In genomic region chr9:56177354-56177753, GRCm38 (mm10) we compare ENCODE assay signal across 31 mouse cellular contexts. TPM values are rescaled to one million over a fixed set of nuclear protein-coding genes. Genes with fewer than 3 reads are reported as not detected.
A peak's percentile ranks its signal among the peaks of the same experiment; 100 is the strongest.
DNase-seq lines count a peak whose midpoint lies in the region; ATAC-seq lines count a peak whose summit lies in the region.
"Had no signal": no experiment of that assay in that cellular context is flagged by ENCODE, and none has a peak within 500 bp of the region (broad histone marks: within the 10 kb centered on the region; RNA-seq: fewer than 3 reads in every experiment).

No protein-coding gene starts in this region.

- H3K27me3 ChIP-seq in midbrain, embryonic 11.5 days (ENCODE audit: control insufficient read depth, insufficient read depth, low read length), result no peaks in the 10 kb centered on the region
- H3K27me3 ChIP-seq in midbrain, embryonic 16.5 days (ENCODE audit: control insufficient read depth, insufficient read depth, low read depth, low read length), result no peaks in the 10 kb centered on the region
- no peaks in the 10 kb centered on the region for H3K27me3 ChIP-seq in intestine, embryonic 16.5 days (replicated peaks; ENCODE audit: control insufficient read depth, insufficient read depth, low read length)
- H3K27me3 ChIP-seq: embryonic facial prominence, embryonic 12.5 days; hindbrain, embryonic 15.5 days; limb, embryonic 13.5 days; neural tube, embryonic 15.5 days; Patski had no signal

- DNase-seq in adrenal gland, adult 2 months, result peak; percentile 54
- no peak for DNase-seq in adrenal gland, postnatal 4 days (ENCODE audit: low spot score in 2 of 2)
- DNase-seq in midbrain, embryonic 11.5 days (ENCODE audit: low spot score, missing footprints), result peak; percentile 14
- peak; percentile 16 for DNase-seq in adrenal gland, adult 8-10 months
- peak; percentile 32 for DNase-seq in brain, adult 2 months (ENCODE audit: low read depth, low spot score)
- DNase-seq: cerebellum, adult 11-12 months; cerebellum, adult 9-11 months; embryo, embryonic 11 days; heart, adult 18-20 months; kidney, adult 18-20 months; kidney, postnatal 36 days; liver, postnatal 0 days; midbrain, embryonic 14.5 days; right cerebral cortex, postnatal 25 days; thymus, postnatal 36 days had no signal

- 83% methylated on average over 4 of the region's 4 CpGs for WGBS in midbrain, embryonic 11.5 days
- WGBS in midbrain, embryonic 16.5 days, result 89% methylated on average over 4 of the region's 4 CpGs
- WGBS in intestine, embryonic 16.5 days, result 67% methylated on average over 4 of the region's 4 CpGs

- no peak overlapping the region for H3K9ac ChIP-seq in midbrain, embryonic 11.5 days (ENCODE audit: low read length)
- no peak overlapping the region for H3K9ac ChIP-seq in midbrain, embryonic 16.5 days (ENCODE audit: low read depth, low read length)
- H3K9ac ChIP-seq in intestine, embryonic 16.5 days (ENCODE audit: low read depth, low read length), result no peak overlapping the region
- H3K9ac ChIP-seq: embryonic facial prominence, embryonic 12.5 days; hindbrain, embryonic 15.5 days; limb, embryonic 13.5 days; liver, postnatal 0 days; neural tube, embryonic 15.5 days had no signal

- H3K36me3 ChIP-seq in midbrain, embryonic 11.5 days (ENCODE audit: control insufficient read depth, insufficient read depth, low read length), result no peaks in the 10 kb centered on the region
- no peaks in the 10 kb centered on the region for H3K36me3 ChIP-seq in midbrain, embryonic 16.5 days (ENCODE audit: control insufficient read depth, insufficient read depth, low read length)
- no peaks in the 10 kb centered on the region for H3K36me3 ChIP-seq in intestine, embryonic 16.5 days (ENCODE audit: control insufficient read depth, insufficient read depth, low read length)
- H3K36me3 ChIP-seq: embryonic facial prominence, embryonic 12.5 days; hindbrain, embryonic 10.5 days; hindbrain, embryonic 15.5 days; limb, embryonic 13.5 days; neural tube, embryonic 15.5 days had no signal

- no peaks in the 10 kb centered on the region for H3K9me3 ChIP-seq in midbrain, embryonic 11.5 days (ENCODE audit: control insufficient read depth, low read length)
- no peaks in the 10 kb centered on the region for H3K9me3 ChIP-seq in midbrain, embryonic 16.5 days (replicated peaks; ENCODE audit: control insufficient read depth, low read length, poor library complexity, severe bottlenecking)
- no peaks in the 10 kb centered on the region for H3K9me3 ChIP-seq in intestine, embryonic 16.5 days (ENCODE audit: control insufficient read depth, low read length)
- H3K9me3 ChIP-seq: embryonic facial prominence, embryonic 12.5 days; hindbrain, embryonic 10.5 days; hindbrain, embryonic 15.5 days; limb, embryonic 13.5 days; neural tube, embryonic 15.5 days had no signal

- H3K27ac ChIP-seq in midbrain, embryonic 11.5 days (ENCODE audit: low read depth, low read length), result no peak overlapping the region
- no peak overlapping the region for H3K27ac ChIP-seq in midbrain, embryonic 16.5 days (ENCODE audit: low read length)
- H3K27ac ChIP-seq in intestine, embryonic 16.5 days (ENCODE audit: low read length), result no peak overlapping the region
- H3K27ac ChIP-seq: embryonic facial prominence, embryonic 12.5 days; hindbrain, embryonic 10.5 days; hindbrain, embryonic 15.5 days; layer of hippocampus, adult 2 months; left cerebral cortex, adult 2 months; limb, embryonic 13.5 days; macrophage; neural tube, embryonic 15.5 days had no signal

- H3K4me3 ChIP-seq in midbrain, embryonic 11.5 days (ENCODE audit: low read depth, low read length), result no peak overlapping the region
- no peak overlapping the region for H3K4me3 ChIP-seq in midbrain, embryonic 16.5 days (ENCODE audit: low read depth, low read length)
- no peak overlapping the region for H3K4me3 ChIP-seq in intestine, embryonic 16.5 days (ENCODE audit: low read length)
- H3K4me3 ChIP-seq: embryonic facial prominence, embryonic 12.5 days; hindbrain, embryonic 10.5 days; hindbrain, embryonic 15.5 days; layer of hippocampus, adult 2 months; left cerebral cortex, adult 2 months; limb, embryonic 13.5 days; neural tube, embryonic 15.5 days had no signal

- no peak overlapping the region for H3K4me2 ChIP-seq in midbrain, embryonic 11.5 days
- no peak overlapping the region for H3K4me2 ChIP-seq in midbrain, embryonic 16.5 days (ENCODE audit: low read length)
- no peak overlapping the region for H3K4me2 ChIP-seq in intestine, embryonic 16.5 days (ENCODE audit: low read depth, low read length)
- H3K4me2 ChIP-seq: embryonic facial prominence, embryonic 12.5 days; heart, embryonic 11.5 days; hindbrain, embryonic 15.5 days; limb, embryonic 13.5 days; liver, embryonic 11.5 days; neural tube, embryonic 15.5 days had no signal

- no peaks in the 10 kb centered on the region for H3K4me1 ChIP-seq in midbrain, embryonic 11.5 days (ENCODE audit: control insufficient read depth, insufficient read depth, low read length)
- peaks cover 5% of the 10 kb centered on the region; the same call in 1 of the 2 replicates for H3K4me1 ChIP-seq in midbrain, embryonic 16.5 days (ENCODE audit: control insufficient read depth, insufficient read depth, low read length)
- H3K4me1 ChIP-seq in intestine, embryonic 16.5 days (ENCODE audit: control insufficient read depth, insufficient read depth, low read length), result peaks cover 8% of the 10 kb centered on the region
- H3K4me1 ChIP-seq: embryonic facial prominence, embryonic 12.5 days had no signal

- ATAC-seq in midbrain, embryonic 11.5 days (ENCODE audit: low FRiP score), result no peak
- ATAC-seq in midbrain, embryonic 16.5 days, result no peak
- no peak for ATAC-seq in activated CD4-positive, CD25-positive, alpha-beta regulatory T cell, adult 4 months
- no peak for ATAC-seq in intestine, embryonic 16.5 days
- ATAC-seq: forebrain, embryonic 14.5 days; inflammation-experienced regulatory T-cells, adult 6 months; liver, postnatal 0 days; Patski had no signal

RNA-seq across cellular contexts. Expression of gene Tspan3, which starts 12.1 kb away (rescaled TPM):
- 100 to 1,000 TPM in 1 of 2 experiments, 10 to 100 TPM in 1; 80.4 to 133 TPM for total RNA-seq in adrenal gland, adult 2 months (2021)
- polyA plus RNA-seq in adrenal gland, adult 2 months (2012; rRNA removed), result 158 and 160 TPM in 2 replicates
- total RNA-seq in adrenal gland, postnatal 4 days (2021), result 100 to 1,000 TPM; 164 to 171 TPM
- 560 and 573 TPM in 2 replicates for polyA plus RNA-seq in midbrain, embryonic 11.5 days (2014; fragmentation: Nextera tagmentation; extraction: Ambion mirVana)
- 561 and 610 TPM in 2 replicates for polyA plus RNA-seq in midbrain, embryonic 16.5 days (2015; fragmentation: Nextera tagmentation; extraction: Ambion mirVana)
- 100 to 1,000 TPM; 114 to 151 (median 125) TPM for total RNA-seq in adrenal gland, adult 8-10 months (2022)
- 10 to 100 TPM; 31.0 to 31.4 TPM for polyA plus RNA-seq in activated CD4-positive, CD25-positive, alpha-beta regulatory T cell, adult 4 months (2017; shearing (Covaris generic))
- polyA plus RNA-seq in intestine, embryonic 16.5 days (2015; fragmentation: Nextera tagmentation; extraction: Ambion mirVana), result 389 and 416 TPM in 2 replicates

Comparison
In these comparisons a context has a peak if more than half of its experiments do, and no peak if none do; other contexts are left out.
1. DNase-seq: peak in adrenal gland, adult 2 months (single experiment), midbrain, embryonic 11.5 days (single experiment), adrenal gland, adult 8-10 months (single experiment) and brain, adult 2 months (single experiment); none in adrenal gland, postnatal 4 days (0 of 2).